Mouse (Mus musculus): ENCODE measurements at regions not wholly inside any gene's neighbourhood (a gene's known extent, or its start where the extent isn't known, plus 50 kb on each side); places are given as distances from the start of the nearest gene placed in this dataset.
A peak's percentile ranks its signal among the peaks of the same experiment; 100 is the strongest.

DNA sequence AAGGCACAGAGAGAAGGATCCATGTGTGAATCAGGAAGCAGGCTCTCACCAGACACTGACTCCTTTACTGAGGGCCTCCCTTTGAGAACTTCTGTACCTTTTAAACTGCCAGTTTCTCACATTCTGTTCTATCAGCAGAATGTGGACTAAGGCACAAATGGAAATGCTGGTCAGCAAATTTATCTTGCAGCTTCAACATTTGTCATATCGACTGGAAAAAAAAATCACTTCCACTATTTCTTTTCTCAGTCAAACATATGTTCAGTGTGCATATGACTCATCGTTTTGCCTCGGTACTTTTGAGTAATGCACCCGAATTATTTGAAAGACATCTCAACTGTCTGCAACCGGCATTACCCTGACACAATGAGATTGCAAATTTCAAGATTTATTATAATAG is 101.4 kb upstream of the Sphkap start:
- DNase-seq (ENCODE audit: low spot score) = no peak

DNA sequence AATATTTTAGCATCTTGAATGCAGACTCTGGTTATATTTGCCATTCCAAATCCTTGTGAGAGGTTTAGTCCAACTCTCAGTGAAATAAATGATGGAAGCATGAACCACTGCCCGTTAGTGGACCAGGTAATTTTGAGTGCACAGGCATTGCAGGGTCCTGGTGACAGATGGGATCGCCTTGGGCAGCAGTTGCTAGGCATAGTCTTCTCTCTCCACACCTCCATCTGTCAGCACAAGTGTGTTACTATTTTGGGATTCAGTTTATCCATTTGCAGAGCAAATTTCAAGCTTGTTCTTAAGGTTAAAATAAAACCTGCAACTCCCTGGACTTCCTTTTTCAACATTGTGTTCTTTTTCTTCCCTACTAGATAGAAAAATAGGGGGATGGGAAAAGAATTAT is 97.4 kb upstream of the Sphkap start:
- DNase-seq (ENCODE audit: low spot score) = no peak

DNA sequence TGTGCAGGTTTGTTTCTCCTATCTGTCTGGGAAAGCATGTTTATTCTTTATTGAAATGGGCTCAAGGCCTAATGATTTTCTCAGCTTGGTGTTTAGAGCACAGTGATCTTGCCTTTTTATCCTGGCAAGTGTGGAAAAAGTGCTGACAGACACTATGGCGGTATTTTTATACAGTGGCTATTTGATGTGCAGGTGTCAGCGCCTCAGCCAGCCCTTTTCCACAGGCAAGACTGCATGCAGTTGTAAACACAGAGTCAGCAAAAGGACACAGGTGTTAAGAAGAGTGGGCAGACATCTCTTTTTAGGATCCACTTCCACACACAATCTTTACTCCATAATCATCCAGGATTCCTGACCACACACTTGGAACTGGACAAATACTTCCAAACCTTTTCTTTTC is 88.9 kb upstream of the Sphkap start:
- DNase-seq (ENCODE audit: low spot score) = no peak

DNA sequence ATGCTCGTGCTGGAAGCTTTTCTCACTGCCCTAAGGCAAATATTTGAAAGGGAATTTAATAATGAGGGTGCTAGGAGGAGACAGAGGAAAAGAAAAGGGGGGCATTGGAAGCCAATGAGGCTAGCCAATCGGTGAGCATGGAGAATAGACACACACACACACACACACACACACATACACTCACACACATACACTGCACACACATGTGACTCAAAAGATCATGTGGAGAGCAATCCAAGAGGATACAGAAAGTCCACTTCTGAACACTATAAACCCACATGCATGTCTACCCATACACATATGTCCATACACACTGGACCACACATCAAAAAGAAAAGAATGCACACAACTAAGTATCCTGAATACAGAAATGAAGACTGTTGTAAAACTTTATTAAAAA is 88.4 kb upstream of the Sphkap start:
- DNase-seq (ENCODE audit: low spot score) = no peak

DNA sequence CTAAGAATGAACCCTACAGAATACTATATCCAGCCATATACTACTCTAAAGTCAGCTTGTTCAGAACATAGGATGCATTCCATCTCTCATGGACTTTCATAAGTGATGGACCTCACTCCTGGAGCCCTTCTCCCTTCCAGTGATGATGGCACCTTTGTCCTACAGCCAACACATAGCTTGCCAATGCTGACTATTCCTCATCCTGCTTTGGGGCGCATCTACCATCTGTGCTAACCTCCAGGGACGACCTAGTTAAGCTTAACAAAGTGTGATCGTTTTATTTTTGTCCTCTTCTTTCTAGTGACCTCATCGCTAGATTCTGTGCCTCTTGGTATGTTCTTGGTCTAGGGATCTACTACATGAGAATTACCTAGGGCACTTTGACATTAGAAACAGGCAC is 87.0 kb upstream of the Sphkap start:
- DNase-seq (ENCODE audit: low spot score) = no peak

DNA sequence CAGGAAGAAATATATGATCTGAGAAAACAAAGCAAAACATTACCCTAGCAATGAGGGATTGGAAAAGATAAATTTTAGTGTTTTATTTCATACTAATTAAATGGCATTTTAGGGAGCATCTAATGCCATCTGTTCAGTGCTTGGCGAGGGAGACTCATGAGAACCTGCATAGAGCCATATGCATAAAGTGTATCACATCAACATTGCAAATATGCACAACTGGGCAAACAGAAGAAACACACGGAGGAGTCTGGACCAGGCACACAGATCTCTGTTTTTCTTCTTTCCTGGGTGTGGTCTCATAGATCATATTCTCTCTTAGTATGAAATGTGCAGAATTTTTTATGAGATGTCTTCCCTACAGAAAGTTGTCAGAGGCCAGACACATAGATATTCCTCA is 71.1 kb upstream of the Sphkap start:
- DNase-seq (ENCODE audit: low spot score) = peak; percentile 25
